Mouse (Mus musculus) urinary bladder, postnatal 4 days (tissue): ENCODE results near the gene Dctn2.
A peak's percentile ranks its signal among the peaks of the same experiment; 100 is the strongest.

Experiments
- DNase-seq, 2 experiments: peaks; one replicate each; pipeline ENCODE4 v3.0.0; 2021 to 2022; ENCODE audit warnings: low spot score in 2 of 2

The Dctn2 gene

DNA sequence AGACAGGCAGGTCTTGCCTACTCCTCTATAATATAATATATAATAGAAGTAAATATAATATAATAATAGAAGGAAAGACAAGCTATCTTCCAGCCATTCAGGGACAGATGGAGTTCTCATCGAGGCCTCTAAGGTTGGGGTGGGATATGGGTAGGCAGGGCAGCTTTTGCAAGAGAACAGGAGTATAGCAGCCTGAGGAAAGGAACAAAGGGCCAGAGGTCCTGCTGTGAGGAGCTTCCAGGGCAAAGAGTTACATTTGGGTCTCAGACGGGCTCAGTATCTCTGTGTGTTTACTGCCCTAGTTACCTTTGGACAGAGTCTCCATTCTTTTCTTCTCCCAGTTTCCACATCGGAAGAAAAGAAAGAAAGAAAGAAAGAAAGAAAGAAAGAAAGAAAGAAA, 2.5 kb upstream of the Dctn2 start:
- DNase-seq: no peak

DNA sequence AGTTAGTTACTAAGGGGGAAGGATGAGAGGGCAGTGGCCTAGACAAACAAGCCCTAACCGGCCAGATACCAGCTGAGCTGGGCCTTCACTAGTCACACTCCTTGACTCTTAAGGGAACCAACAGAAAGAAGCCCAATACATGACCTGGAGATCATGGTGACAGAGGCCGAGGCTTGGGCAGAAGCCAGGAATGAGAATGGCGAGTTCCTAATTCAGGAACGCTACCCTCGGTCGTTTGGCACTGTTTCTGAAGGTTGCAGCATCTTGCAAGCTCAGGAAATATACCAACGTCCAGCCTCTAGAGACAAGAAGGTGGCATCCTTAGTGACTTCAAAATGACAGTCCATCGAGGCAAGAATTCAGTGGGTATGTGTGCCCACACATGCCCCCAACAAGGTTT, 1.8 kb upstream of the Dctn2 start:
- no peak for DNase-seq

DNA sequence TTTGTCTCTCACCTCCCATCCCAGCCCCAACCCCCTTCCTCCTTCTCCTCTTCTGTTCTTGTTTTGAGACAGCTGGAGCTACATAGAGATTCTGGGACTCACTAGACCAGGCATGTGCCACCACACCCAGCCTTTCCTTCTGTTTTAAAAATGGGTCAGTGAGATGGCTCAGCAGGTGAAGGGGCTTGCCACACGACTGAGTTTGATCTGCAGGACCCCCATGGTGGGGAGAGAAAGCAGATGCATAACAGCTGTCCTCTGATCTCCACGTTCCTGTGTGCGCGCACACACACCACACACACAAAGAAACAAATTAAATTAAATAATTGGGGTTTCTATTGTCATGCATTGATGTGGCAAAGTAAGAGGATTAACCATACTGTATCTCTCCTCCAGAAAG, 1.2 kb upstream of the Dctn2 start:
- DNase-seq: no peak

DNA sequence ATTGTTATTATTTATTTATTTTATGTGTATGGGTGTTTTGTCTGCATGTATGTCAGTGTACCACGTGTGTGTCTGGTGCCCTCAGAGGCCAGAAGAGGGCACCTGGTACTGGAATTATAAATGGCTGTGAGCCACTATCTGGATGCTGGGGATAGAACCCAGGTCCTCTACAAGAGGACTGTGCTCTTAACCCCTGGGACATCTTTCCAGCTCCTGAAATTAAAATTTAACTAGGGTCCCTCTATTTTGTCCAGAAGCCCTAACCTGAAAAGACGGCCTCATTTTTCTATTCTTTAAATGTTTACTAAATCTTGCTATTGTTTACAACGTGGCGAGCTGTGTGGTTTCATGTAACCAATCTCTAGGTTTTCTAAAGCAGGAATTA, 449 bp upstream of the Dctn2 start:
- DNase-seq: no peak

DNA sequence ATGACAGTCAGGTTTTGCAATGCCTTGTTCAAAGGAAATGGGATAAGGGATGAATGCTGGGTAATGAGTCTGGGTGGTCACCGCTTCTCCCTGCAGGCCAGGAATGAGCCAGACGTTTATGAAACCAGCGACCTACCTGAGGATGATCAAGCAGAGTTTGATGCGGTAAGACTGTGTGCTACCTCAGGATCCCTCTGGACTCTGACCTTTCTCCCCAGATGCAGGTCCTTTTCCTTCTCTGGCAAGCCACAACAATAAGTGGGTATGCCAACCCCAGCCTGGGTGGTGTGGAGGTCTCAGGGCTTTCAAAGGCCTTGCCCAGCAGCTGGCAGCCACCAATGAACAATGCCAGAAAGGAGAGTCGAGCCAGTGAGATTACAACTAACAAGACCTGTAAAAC, 1.1 kb downstream of the Dctn2 start:
- DNase-seq: no peak

DNA sequence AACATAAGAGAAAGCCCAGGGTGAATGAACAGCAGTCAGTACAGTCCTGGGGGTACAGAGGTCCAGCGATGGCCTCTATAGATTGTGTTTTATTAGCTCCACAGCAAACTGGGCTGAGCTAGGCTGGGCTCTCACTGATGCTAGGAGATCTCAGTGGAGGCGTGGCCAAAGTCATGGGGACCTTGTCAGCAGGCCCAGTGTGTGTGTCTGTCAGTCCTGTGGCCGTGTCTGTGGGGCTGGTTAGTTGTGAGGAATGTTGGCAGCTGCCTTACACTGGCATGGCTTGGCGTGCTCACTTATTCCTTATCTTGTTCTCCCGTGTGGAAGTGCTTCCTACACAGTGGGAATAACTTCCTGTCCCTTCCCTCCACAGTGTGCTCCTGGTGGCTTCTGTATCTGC, 2.2 kb downstream of the Dctn2 start:
- DNase-seq: no peak

DNA sequence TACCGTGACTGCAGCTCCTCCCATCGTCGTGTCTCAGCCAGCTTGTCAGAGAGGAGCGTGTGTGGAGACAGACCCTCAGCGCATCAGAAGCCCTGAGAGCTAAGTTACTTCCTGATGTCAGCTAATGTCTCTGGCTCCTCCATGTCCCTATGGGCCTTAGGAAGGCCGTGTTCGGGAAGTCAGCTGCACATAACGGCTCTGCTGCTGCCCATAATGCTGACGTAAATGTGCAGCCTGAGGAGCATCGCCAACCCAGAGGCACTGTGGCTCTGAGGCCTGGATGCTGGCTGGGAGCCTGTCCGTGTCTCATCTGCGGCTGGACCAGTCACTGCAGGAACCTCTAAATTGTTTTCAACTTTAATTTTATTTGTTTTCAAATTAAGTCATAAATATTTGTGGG, 2.9 kb downstream of the Dctn2 start:
- DNase-seq: no peak

DNA sequence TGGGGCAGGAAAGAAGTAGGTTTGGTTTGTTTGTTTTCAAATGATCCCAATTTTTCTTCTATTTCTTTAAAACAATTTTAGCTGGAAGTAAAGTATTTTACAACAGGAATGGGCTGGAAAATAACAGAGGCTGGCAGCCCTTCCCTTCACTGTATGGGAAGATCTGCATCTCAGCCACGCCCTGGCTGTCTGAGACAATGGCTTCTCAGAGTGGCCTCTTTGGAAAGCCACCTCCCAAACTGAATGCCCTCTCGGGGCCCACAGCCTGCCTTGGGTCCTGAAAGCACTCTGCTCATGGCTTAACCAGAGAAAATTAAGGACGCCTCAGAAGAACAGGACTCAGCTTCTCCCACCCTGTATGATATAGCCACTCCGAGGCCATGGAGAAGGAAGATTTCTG, 3.7 kb downstream of the Dctn2 start:
- no peak for DNase-seq

DNA sequence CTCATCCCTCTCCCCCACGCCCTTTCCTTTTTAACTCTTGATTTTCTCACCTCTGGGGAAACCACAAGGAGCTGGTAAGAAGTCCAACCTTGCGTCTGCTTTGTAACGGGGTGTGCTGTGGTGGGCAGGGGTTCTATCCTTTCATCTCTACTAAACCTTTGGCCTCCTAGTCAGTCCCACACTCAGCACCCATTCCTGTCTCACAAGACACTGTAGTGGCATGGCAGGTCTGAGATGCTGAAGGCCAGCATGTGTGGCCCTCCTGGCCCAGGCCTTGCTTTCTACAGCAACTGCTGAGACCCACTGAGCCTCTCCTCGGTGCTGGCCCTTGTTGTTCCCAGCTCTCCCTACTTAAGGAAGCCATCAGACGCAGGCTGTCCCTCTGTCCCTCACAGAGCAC, 6.2 kb downstream of the Dctn2 start:
- no peak for DNase-seq

DNA sequence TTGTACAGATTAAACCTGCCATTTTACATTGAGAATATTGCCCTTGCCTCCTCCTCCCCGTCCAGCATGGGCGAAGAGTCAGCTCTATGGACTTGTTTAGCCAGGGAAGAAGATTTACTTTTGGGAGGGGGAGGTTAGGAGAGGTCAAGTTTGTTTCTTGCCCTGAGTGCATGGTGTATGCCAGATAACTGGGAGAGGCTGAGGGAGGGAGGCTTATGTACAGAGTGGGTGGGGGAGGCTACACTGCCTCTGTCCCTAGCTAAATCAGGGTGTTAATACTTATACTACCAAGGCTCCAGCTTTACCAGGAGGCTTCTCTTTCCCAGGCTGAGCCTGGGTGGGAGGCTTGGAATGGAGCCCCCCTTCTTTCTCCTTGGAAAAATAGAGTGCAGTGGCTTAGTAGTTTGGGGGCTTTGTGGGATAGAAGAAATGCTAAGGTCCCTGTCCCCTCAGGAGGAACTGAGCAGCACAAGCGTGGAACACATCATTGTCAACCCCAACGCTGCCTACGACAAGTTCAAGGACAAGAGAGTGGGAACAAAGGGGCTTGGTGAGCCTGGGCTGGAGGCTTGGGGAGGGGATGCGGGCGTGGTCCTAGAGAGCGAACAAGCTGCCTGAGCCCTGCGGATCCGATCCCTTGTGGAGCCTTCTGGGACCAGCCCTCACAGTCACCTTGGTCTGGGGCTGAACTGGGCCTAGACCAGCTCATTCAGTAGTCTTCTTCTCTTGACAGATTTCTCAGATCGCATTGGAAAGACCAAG, 8.3 kb downstream of the Dctn2 start:
- no peak for DNase-seq

DNA sequence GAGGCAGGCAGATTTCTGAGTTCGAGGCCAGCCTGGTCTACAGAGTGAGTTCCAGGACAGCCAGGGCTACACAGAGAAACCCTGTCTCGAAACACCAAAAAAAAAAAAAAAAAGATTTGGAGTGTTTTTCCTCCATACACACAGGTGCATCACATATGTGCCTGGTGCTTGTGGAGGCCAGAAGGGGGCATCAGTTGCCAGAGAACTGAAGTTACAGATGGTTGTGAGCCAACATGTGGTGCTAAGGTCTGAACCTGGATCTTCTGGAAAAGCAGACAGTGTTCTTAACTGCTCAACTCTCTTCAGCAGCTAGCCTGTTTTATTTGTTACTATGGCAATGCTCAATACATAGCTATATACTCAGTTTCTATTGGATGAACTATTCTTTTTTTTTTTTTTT, 13.6 kb downstream of the Dctn2 start:
- DNase-seq: no peak

DNA sequence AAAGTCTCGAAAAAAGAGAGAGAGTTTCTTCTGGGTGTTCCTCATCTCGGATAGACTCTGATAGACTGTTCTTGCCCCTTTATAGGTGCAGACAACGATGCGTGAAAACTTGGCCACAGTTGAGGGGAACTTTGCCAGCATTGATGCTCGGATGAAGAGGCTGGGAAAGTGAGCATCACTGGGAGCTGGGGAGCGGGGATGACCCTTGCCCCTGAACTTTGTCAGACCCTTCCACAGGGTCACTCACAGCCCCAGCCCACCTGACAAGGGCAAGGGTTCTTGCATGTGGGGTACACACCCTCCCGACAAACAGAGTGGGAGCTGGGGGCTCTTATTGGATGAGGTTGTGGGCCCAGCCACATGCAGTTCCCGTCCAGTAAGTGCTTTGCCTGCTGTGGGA, 15.1 kb downstream of the Dctn2 start:
- no peak for DNase-seq

DNA sequence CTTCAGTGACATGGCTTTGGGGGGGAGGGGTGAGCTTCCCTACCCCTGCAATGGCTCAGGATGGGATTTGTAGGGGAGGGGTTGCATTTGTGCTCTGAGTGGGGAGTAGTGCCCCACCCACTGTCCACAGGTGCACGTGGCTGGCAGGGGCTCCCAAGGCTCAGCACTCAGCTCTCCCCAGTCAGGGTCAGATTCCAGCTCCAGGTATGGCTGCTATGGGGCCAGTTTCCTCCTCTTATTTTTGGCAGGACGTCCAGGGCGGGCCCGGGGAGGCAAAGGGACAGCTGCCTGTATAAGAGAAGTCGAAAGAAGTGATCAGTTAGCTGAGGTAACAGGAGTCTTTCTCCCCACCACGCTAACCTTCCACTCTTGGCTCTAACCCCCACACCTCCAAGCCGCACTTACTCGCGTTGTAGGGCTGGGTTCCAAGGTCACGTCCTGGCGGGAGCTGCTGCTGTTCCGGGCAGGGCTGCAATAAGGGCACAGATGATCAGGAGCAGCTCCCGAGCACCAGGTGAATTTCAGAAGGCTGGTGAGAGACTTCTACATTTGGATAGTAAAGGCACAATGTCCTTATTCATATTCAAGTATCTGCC, 16.6 kb downstream of the Dctn2 start:
- no peak for DNase-seq

DNA sequence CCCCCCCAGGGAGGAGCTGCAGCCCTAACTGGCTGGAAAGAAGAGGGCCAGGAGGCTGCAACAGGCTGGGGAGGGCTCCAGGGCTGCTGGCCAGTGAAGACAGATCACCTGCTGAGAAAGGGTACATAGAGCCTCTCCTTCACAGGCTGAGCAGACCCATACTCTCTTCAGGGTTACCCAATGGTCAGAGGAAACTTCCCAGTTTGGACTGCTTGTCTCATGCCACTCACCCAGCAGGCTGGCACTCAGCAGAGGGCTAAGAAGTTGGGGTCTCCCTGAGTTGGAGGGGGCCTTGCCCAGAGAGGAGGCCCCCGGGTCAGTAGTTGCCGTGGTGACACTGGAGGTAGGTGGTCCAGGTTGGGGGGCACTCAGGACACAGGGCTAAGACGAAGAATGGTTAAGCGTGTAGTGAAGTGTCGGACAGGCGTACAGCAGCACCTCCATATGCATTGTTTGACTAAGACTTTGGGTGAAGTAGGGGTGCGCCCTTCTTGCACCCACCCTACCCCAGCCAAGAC, 18.0 kb downstream of the Dctn2 start:
- DNase-seq: no peak

DNA sequence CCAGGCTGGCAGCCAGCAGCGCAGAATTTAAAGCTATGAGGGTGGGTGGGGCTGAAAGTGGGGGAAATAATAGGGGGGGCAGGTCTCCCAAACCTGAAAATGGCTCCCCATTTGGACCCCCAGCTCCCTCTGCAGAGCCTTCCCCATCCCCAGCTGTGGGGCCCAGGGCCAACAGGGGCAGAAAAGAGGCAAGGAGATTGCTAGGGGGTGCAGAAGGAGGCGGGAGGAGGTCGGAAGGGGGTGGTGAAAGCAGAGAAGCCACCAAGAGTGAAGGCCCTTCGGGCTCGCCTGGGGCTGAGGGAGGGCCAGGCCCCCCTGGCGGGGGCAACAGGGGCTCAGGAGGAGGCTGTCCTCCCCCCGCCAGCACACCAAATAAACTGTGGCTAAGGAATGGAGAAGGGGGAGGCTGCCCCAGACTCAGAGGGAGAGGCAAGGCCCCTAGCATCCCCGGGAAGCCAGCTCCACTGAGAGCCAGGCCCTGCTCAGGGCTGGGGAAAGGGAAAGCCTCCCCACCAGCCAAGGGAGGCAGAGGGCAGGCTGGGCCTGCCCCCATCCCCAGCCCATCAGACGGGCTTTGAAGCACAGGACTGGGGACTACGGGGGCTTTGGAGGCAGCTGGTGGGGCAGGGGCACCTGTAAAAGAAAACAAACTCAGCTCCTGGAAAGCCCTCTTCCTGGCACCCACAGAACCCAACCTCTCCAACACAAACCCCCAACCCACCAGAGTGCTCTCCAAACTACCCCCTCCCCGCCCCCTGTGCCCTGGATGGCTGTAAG, 18.7 kb downstream of the Dctn2 start:
- no peak for DNase-seq

DNA sequence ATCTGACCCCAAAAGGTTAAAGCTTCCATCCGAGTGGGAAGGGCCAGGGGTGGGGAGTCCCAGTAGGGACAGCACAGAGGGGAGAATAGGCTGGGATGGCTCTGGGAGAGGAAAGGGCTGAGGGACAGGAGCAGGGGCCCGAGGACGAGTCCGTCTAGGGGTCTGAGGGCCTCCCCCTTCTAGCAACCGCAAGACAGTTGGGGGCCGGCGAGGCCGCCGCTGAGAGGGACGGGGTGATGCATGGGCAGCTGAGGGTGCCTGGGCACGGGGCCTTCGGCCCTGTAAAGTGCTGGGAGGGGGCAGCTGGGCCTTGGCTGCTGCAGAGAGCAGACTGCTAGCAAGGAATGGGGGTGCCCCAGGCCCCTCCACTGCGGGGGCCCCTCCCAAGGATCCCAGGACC, 19.5 kb downstream of the Dctn2 start:
- DNase-seq: no peak

DNA sequence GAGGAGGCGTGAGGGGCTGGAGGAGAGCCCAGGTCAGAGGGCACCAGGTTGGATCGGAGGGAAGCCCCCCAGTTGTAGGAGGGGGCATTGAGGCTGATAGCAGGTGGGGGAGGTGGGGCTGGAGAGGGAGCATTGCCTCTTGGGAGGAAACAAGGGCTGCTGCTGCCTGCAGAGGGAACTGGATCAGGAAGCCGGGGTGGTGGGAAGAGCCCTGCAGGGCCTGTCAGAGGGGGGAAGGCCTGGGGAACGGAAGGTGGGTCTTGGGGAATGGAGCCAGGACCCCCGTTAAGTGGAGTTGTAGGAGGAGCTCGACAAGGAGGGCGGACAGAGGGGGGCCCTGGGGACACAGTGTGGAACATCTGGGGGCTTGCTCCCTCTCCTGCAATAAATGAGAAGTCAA, 20.0 kb downstream of the Dctn2 start:
- no peak for DNase-seq

DNA sequence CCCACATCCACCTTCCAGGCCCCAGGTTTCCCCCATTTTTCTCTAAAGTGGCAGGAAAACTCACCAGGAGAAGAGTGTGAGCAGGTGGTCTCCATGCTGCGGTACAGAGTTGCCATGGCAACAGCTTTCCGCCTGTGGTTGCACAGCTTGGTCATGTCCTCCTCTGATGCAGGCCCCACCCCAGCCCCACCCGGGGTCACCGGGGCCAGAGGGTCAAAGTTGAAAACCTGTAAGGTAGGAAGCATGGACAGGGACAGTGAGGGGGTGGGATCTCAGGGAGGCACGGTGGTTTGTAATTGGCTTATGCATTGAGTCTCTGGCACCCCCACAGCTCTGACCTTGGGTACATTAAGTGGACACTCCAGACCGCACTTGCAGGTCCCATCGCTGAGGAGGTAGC, 20.6 kb downstream of the Dctn2 start:
- no peak for DNase-seq

DNA sequence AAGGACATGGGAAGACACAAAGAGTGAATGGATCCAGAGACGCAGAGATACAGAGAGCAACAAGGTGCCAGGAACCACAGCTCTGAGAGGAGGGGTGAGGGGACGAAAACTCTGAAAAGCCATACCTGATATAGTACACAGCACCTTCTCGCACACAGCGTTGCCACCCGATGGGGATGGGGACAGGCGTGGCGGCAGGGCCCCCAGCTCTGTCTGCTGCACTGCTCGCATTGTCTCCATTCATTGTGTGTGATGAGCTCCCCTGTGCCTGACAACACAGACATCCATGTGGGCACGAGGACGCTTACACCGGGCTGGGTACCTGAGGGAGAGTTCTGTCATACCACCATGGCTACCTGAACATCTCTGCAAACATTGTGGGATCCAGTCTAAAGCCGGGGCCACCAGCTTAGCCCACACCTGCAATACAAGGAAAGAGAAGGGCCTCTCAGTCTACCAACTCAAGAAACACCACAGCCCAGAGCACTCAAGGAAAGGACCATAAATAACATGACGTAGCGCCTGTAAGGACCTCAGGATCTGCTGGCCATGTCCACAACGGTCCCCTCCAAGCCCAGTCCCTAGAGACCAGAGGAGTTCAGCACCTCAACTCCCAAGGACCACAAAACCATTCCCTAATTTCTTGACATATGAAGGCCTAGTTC, 21.2 kb downstream of the Dctn2 start:
- no peak for DNase-seq

DNA sequence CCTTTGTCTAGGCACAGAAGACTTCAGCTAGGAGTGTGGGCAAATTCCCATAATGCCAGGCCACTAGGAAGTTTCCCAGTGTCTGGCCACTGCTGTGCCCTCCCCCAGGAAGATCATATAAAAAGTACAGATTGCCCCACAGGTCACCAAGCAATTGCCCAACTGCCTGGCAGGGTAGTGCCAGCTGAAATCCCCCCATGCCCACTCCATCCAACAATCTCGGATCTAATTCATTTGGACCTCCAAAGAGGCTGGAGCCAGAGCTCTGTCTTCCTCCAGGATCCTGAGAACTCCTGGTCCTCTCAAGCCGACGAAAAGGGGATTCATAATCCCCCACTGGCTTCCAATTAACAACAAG, 21.7 kb downstream of the Dctn2 start:
- DNase-seq: no peak

DNA sequence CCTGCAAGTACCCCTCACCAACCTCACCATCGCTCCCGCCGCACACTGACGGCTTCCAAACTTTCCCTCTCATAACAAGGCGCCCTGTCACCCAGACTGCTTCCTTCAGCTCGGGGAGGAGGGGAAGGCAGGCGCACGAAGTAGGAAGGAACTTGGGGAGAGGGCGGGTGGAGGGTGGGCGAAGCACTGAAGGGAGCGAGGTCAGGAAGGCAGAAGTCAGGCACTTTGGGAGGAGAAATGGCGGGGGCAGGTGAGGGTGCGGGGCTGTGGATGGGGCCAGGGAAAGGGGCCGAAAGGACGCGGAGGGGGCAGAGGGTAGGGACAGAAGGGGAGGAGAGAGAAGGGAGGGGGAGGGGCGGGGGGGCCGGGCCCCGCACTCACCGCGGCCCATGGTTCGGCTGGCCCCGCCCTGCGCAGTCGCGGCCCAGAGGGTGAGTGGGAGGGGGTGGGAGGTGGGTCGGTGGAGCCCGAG, 22.2 kb downstream of the Dctn2 start:
- peak; percentile 45 to 70 for DNase-seq

DNA sequence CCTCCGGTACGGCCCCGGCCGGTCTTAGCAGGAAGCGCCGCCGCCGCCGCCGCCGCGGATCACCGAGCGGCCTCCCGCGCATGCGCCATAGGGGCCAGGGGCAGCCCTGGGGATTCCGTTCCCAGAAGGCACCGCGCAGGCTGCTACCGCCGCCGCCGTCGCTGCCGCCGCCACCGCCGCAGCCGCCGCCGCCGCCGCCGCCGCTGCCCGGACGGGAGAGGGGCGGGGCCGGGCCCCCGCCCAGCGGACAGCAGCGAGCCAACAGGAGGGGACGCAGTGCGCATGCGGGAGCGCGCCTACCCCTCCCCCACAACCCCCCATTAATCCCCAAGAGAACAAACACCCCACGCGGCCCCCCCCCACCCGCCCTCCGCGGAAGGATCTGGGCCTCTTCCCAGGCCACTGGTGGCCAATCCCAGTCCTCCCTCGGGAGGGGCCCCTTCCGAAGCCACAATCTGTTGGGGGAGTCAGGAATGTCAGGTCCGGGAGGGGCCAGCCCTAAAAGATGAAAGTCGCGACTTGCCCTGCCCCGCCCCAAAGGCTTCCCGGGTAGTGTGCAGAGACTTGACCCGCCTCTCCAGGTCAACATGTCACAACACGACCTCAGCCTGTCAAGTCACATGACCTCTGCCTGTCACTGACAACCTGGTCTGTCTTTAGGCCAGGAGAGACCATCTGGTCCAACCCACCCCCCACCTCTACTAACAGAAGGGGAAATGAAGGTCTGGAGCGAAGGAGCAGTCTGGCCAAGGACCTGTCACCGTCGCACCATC, 22.8 kb downstream of the Dctn2 start, which contains the start of gene Mbd6:
TSS of gene Mbd6 (minus strand) at position 219 of the 773 bp plus-strand sequence.
- DNase-seq: peak; percentile 86 to 87
